Mouse (Mus musculus) ES-Bruce4 (cell line): Measurements from ENCODE around the gene Ddx52. TPM values are rescaled to one million over a fixed set of nuclear protein-coding genes. Genes with fewer than 3 reads are reported as not detected.
A peak's percentile ranks its signal among the peaks of the same experiment; 100 is the strongest.

Experiments
- H3K27ac ChIP-seq: 2 replicates; pipeline ENCODE4 v1.5.1; 2012; ENCODE audit warnings: low read length, inconsistent platforms; ENCODE audit not compliant: insufficient read depth
- H3K27me3 ChIP-seq: 2 replicates; pipeline ENCODE4 v1.6.1; 2012; ENCODE audit warnings: mild to moderate bottlenecking, low read length, inconsistent platforms; ENCODE audit not compliant: control insufficient read depth, poor library complexity, insufficient read depth, severe bottlenecking
- H3K36me3 ChIP-seq: 2 replicates; pipeline ENCODE4 v1.6.1; 2012; ENCODE audit warnings: inconsistent platforms, mild to moderate bottlenecking, low read length, moderate library complexity; ENCODE audit not compliant: control insufficient read depth, poor library complexity, insufficient read depth, severe bottlenecking
- H3K4me1 ChIP-seq: one replicate; pipeline ENCODE4 v1.8.1; 2011; ENCODE audit warnings: low read length; ENCODE audit not compliant: control insufficient read depth, insufficient read depth
- H3K4me3 ChIP-seq: 2 replicates; pipeline ENCODE4 v1.5.1; 2011; ENCODE audit warnings: low read depth, mild to moderate bottlenecking, low read length
- H3K9ac ChIP-seq: 2 replicates; pipeline ENCODE4 v1.6.1; 2012; ENCODE audit warnings: low read depth, mild to moderate bottlenecking, inconsistent platforms; ENCODE audit not compliant: poor library complexity, severe bottlenecking
- H3K9me3 ChIP-seq: replicated peaks from 2 replicates; pipeline ENCODE4 v1.6.1; 2012; ENCODE audit warnings: mild to moderate bottlenecking, low read length, inconsistent platforms; ENCODE audit not compliant: control insufficient read depth, poor library complexity, insufficient read depth, severe bottlenecking
- CTCF ChIP-seq: IDR thresholded peaks from one replicate; pipeline ENCODE4 v1.8.1; 2011; ENCODE audit warnings: low read depth, low read length
- EP300 ChIP-seq: IDR thresholded peaks from 2 replicates; pipeline ENCODE4 v1.6.1; 2011; ENCODE audit warnings: low read depth, low read length; ENCODE audit not compliant: insufficient read depth
- POLR2A ChIP-seq: IDR thresholded peaks from one replicate; pipeline ENCODE4 v1.8.1; 2011; ENCODE audit warnings: low read length; ENCODE audit not compliant: insufficient read depth
- polyA plus RNA-seq: library from polyadenylated mRNA; stranded (reverse); fragments of >200 nt; gene quantifications from 2 replicates; pipeline ENCODE4 v1.2.4, GENCODE M21; 2011; ENCODE audit warnings: low read depth; ENCODE audit not compliant: missing spikeins, insufficient read depth, insufficient read length

The Ddx52 gene
- polyA plus RNA-seq, 1 experiment, result 39.1 TPM

DNA sequence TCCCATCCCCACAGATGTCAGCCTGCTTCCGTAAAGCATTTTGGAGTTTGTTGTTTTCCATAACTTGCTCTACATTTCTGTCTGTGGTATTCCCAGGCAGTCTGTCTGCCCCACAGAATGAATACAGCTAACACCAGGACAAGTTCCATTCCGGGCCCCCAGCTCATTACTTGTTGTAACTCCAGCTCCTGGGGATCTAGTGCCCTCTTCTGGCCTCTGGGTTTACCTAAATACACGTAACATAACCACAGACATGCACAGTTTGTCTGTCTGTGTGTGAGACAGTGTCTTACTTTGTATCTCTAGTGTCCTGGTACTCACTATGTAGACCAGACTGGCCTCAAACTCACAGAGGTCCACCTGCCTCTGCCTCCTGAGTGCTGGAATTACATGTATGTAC is 59.4 kb downstream of the Ddx52 start:
- H3K4me1 ChIP-seq, result no peaks in the 10 kb centered on the region
- no peak for TF ChIP-seq EP300
- TF ChIP-seq CTCF, result no peak
- TF ChIP-seq POLR2A, result no peak
- H3K36me3 ChIP-seq, result peaks cover 3% of the 10 kb centered on the region; the same call in 1 of the 2 replicates
- H3K9ac ChIP-seq, result no peak overlapping the region
- no peak overlapping the region for H3K4me3 ChIP-seq
- no peaks in the 10 kb centered on the region for H3K9me3 ChIP-seq
- no peaks in the 10 kb centered on the region for H3K27me3 ChIP-seq
- H3K27ac ChIP-seq, result no peak overlapping the region

DNA sequence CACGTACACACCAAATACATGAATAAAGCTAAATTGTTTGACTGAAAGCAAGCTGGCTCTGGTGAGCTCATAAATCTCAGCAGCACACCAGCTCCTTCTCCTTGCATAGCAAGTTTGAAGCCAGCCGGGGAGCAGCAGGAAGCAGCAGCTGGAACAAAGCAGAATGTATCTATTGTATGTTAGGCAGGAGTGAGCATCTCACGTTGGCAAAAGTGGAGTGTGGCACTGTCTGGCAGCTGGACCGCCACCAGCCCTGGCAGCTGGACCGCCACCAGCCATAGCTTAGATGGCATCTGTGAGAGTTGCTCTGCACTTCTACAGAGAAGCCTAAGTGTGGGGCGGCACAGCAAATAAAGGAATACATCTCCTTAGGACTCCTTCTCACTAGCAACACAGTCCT is 62.1 kb downstream of the Ddx52 start:
- TF ChIP-seq EP300 (no peak), POLR2A (no peak), CTCF (no peak)
- H3K27me3 ChIP-seq, result no peaks in the 10 kb centered on the region

DNA sequence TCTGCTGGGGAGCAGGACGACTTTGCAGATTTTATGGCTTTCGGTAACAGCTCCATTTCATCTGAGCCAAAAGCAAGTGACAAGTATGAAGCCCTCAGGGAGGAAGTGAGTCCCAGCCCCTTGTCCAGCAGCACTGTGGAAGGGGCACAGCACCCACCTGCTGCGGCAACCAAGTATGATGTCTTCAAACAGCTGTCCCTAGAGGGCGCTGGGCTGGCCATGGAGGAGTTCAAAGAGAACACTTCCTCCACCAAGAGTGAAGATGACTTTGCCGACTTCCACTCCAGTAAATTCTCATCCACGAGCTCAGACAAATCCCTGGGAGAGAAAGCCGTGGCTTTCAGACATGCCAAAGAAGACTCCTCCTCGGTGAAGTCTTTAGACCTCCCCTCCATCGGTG is 67.1 kb downstream of the Ddx52 start:
- no peaks in the 10 kb centered on the region for H3K27me3 ChIP-seq
- H3K9me3 ChIP-seq, result no peaks in the 10 kb centered on the region
- no peak for TF ChIP-seq EP300
- TF ChIP-seq CTCF, result peak; percentile 40
- no peak for TF ChIP-seq POLR2A
- no peak overlapping the region for H3K4me3 ChIP-seq
- peaks cover 8% of the 10 kb centered on the region for H3K36me3 ChIP-seq
- H3K4me1 ChIP-seq, result no peaks in the 10 kb centered on the region
- H3K9ac ChIP-seq, result no peak overlapping the region
- no peak overlapping the region for H3K27ac ChIP-seq

More for the DNA sequence above, 62.1 kb downstream of the Ddx52 start:
- Histone ChIP-seq H3K36me3 (peaks cover 3% of the 10 kb centered on the region), H3K4me3 (no peak overlapping the region), H3K27ac (no peak overlapping the region), H3K9ac (no peak overlapping the region), H3K4me1 (no peaks in the 10 kb centered on the region), H3K9me3 (no peaks in the 10 kb centered on the region)

DNA sequence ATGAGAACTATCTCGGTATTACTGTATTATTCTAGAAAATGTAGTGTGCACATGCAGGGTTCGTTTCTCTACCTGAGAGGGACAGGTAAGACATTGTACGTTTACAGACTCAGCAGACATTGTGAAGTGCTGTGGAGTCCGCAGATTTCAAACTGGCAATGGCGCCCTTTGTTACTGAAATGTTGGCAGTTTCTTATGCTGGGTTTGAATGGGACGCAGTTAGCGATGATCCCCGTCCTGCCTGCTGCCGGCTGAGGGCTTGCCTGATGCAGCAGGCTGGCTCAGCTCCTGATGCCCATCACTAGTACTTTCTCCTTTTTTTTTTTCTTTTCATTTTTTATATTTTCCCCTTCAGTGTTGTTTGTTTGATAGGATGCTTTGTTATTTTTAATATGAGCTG is 68.5 kb downstream of the Ddx52 start:
- H3K4me1 ChIP-seq, result no peaks in the 10 kb centered on the region
- H3K9ac ChIP-seq, result no peak overlapping the region
- H3K27ac ChIP-seq, result no peak overlapping the region
- H3K27me3 ChIP-seq, result no peaks in the 10 kb centered on the region
- TF ChIP-seq EP300 (no peak), CTCF (no peak), POLR2A (no peak)
- no peak overlapping the region for H3K4me3 ChIP-seq
- H3K36me3 ChIP-seq, result peaks cover 8% of the 10 kb centered on the region
- H3K9me3 ChIP-seq, result no peaks in the 10 kb centered on the region

DNA sequence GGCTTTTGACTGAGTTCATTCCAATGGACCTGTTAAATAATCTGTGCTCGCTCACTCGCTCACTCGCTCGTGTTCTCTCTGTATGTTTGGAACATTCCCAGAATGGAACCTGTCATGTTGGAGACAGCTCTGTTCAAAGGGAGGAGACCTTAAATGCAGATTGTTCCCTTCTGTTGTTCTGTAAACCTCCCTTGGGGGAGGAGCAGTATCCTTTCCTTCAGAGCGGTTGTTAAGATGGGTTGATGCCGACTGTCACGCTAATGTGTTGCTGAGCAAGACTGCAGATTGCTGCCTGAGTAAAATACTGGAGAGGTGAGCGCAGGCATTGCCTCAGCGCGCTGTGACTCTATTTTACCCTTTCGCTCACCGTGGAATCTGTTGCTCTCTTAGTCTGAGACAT is 69.2 kb downstream of the Ddx52 start:
- H3K27me3 ChIP-seq, result no peaks in the 10 kb centered on the region
- H3K27ac ChIP-seq, result no peak overlapping the region
- H3K4me1 ChIP-seq, result no peaks in the 10 kb centered on the region
- peaks cover 8% of the 10 kb centered on the region for H3K36me3 ChIP-seq
- H3K4me3 ChIP-seq, result no peak overlapping the region
- H3K9me3 ChIP-seq, result no peaks in the 10 kb centered on the region
- TF ChIP-seq POLR2A (no peak), CTCF (no peak), EP300 (no peak)
- H3K9ac ChIP-seq, result no peak overlapping the region

DNA sequence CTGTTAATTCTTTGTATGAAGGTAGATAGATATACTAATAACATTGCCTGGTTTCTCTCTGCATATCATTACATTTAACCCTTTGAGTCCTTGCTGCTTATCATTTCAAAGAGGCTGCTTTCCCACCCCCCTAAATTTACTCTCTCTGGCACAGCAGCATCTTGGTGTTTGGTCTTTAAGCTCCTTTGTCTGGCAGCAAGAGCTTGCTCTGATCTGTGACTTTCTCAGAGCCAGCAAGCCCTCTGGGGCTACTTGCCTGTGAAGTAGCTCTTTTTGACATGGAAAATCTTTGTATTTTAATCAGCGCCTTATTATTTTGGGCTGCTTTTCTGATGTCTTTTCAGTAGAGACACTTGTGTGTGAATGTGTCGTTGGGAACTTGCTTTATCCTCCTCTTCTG is 69.7 kb downstream of the Ddx52 start:
- H3K9me3 ChIP-seq, result no peaks in the 10 kb centered on the region
- H3K27me3 ChIP-seq, result no peaks in the 10 kb centered on the region
- no peaks in the 10 kb centered on the region for H3K4me1 ChIP-seq
- no peak overlapping the region for H3K27ac ChIP-seq
- peaks cover 8% of the 10 kb centered on the region for H3K36me3 ChIP-seq
- TF ChIP-seq EP300, result no peak
- no peak for TF ChIP-seq POLR2A
- TF ChIP-seq CTCF, result no peak
- no peak overlapping the region for H3K4me3 ChIP-seq
- H3K9ac ChIP-seq, result no peak overlapping the region

Other genes starting within 250 kb of the Ddx52 start
- not detected in 2 replicates for gene Wfdc17, start 238.1 kb upstream of the Ddx52 start, polyA plus RNA-seq
- not detected in 2 replicates for gene Wfdc18, start 233.0 kb upstream of the Ddx52 start, polyA plus RNA-seq
- not detected in 2 replicates for gene Wfdc21, start 195.1 kb upstream of the Ddx52 start, polyA plus RNA-seq
- 20.7 and 23.8 TPM in 2 replicates for gene Heatr6, start 188.4 kb upstream of the Ddx52 start, polyA plus RNA-seq
- 0.27 TPM in 1 of 2 replicates, not detected in the other for gene Hnf1b, start 92.0 kb upstream of the Ddx52 start, polyA plus RNA-seq
- gene Synrg, start 22.4 kb downstream of the Ddx52 start, polyA plus RNA-seq, result 16.0 and 16.4 TPM in 2 replicates
- 26.0 and 32.4 TPM in 2 replicates for gene Dusp14, start 127.2 kb downstream of the Ddx52 start, polyA plus RNA-seq
- 95.8 and 99.3 TPM in 2 replicates for gene Tada2a, start 187.5 kb downstream of the Ddx52 start, polyA plus RNA-seq
- 49.5 and 50.3 TPM in 2 replicates for gene Acaca, start 187.6 kb downstream of the Ddx52 start, polyA plus RNA-seq
- not detected in 2 replicates for gene Gm11437, start 225.4 kb downstream of the Ddx52 start, polyA plus RNA-seq